Mouse (Mus musculus) ES-Bruce4 (cell line): Measurements from ENCODE around the gene Cda.

ENCODE experiments used
- CTCF ChIP-seq: IDR thresholded peaks from one replicate; pipeline ENCODE4 v1.8.1; 2011; ENCODE audit warnings: low read depth, low read length
- EP300 ChIP-seq: IDR thresholded peaks from 2 replicates; pipeline ENCODE4 v1.6.1; 2011; ENCODE audit warnings: low read depth, low read length; ENCODE audit not compliant: insufficient read depth
- POLR2A ChIP-seq: IDR thresholded peaks from one replicate; pipeline ENCODE4 v1.8.1; 2011; ENCODE audit warnings: low read length; ENCODE audit not compliant: insufficient read depth

DNA sequence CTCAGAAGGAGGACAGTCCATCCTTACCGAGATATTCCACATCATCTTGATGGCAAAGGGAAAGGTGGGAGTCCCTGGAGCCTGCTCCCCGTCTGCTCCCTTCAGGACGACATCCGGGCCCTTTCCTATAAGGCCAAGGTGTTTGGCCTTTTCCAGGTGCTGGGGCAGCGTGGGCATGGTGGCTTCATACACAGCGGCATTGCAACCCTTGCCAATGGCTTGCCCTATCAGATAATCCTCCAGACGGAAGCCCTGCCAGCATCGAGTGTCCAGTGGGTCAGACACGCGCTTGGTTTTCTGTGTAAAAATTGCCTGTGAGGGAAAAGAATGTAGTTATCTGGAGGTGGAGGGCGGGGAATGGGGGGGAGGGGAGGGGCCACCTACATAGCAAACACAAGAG is 47.1 kb downstream of the Cda start:
- TF ChIP-seq CTCF: no peak
- no peak for TF ChIP-seq EP300
- no peak for TF ChIP-seq POLR2A
